Mouse (Mus musculus) liver, adult 2 months (tissue): Measurements from ENCODE around the gene Rgr.

ENCODE experiments used
- CTCF ChIP-seq: fragments of 200-500 bp; IDR thresholded peaks from 2 replicates; pipeline ENCODE4 v1.5.1; 2011; ENCODE audit warnings: low read depth, low read length, control low read depth
- POLR2A ChIP-seq: fragments of 200-500 bp; IDR thresholded peaks from 2 replicates; pipeline ENCODE4 v1.6.1; 2011; ENCODE audit warnings: low read length, control low read depth; ENCODE audit not compliant: insufficient read depth; ENCODE audit errors: extremely low read depth

DNA sequence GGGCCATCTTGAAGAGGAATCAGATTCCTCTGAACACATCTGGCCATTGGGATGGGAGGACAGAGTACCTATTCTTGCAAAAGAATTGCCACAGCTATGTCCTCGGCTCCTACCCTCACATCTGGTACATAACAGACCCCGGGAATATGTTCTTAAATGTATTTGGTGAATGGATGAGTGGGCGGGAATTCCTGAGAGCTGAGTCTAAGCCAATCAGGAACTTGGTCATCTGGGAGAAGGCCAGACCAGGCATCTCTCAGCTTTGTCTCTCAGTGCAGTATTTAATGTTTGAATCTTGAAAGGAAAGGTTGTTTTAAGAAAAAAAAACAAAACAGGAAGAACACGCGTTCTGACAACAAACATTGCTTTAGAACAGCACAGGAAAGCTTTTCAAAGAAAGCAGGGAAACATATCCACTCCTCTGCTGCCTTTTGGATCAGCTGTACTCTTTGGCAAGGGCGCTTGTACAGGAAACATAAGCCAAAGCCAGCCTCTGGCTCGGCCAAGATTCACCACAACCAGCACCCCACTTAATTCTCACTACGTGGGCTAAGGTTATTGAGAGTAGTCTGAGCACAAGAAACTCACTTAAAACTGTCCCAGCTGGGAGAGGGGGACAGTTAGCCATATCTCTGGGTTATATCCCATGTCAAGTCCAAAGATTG is 45.2 kb downstream of the Rgr start:
- no peak for TF ChIP-seq POLR2A
- no peak for TF ChIP-seq CTCF
